Mouse (Mus musculus): ENCODE data around the gene Gm3373. TPM values are rescaled to one million over a fixed set of nuclear protein-coding genes. Genes with fewer than 3 reads are reported as not detected.
"Not testable (repeated sequence)": the region's sequence is repeated elsewhere in the genome, so short reads cannot be mapped to it uniquely, and the experiment has no call there.

Gene Gm3373
- under 1 TPM; 0.23 to 0.84 TPM for total RNA-seq (2021)
- long read RNA-seq, experiment 1, partial matches to known transcripts: 0 of 1 reads
- long read RNA-seq, experiment 1, other reads (novel, unspliced or antisense): 1 of 1 reads
- long read RNA-seq, experiment 2: 0 reads

GRCm38 (mm10) chr14:5741477-5741876 is at the start of gene Gm3373:
TSS of gene Gm3373 (minus strand) at chr14:5741577.
- DNase-seq (ENCODE audit: extremely low spot score in 1 of 2, low spot score in 2 of 2); intact Hi-C loops (cut with DNase I); H3K4me3 ChIP-seq; H3K27ac ChIP-seq: not testable (repeated sequence)

GRCm38 (mm10) chr14:5687357-5687756 is 54.0 kb downstream of the Gm3373 start, which contains the start of gene Gm9603:
TSS of gene Gm9603 (minus strand) at chr14:5687457.
- H3K4me3 ChIP-seq; intact Hi-C loops (cut with DNase I); H3K27ac ChIP-seq; DNase-seq (ENCODE audit: extremely low spot score in 1 of 2, low spot score in 2 of 2): not testable (repeated sequence)

Other genes starting within 250 kb of the Gm3373 start
- gene Gm3488, start 239.9 kb downstream of the Gm3373 start, total RNA-seq (2021): 1 to 10 TPM in 1 of 2 experiments, under 1 TPM in 1; 0.79 to 1.3 TPM
- not detected for gene Gm3532, start 203.1 kb downstream of the Gm3373 start, total RNA-seq (2021)
- not detected for gene Gm8265, start 108.5 kb downstream of the Gm3373 start, total RNA-seq (2021)
- gene Gm9603, start 54.1 kb downstream of the Gm3373 start, total RNA-seq (2021): not detected
- 1 to 10 TPM; 2.2 to 3.5 TPM for gene Gm3383, start 66.4 kb upstream of the Gm3373 start, total RNA-seq (2021)
- gene Gm3424, start 88.8 kb upstream of the Gm3373 start, total RNA-seq (2021): not detected
- gene Gm8237, start 138.8 kb upstream of the Gm3373 start, total RNA-seq (2021): under 1 TPM; 0.47 to 1.00 TPM
- gene Gm3248, start 220.2 kb upstream of the Gm3373 start, total RNA-seq (2021): 1 to 10 TPM in 1 of 2 experiments, under 1 TPM in 1; 0.50 to 1.4 TPM
- not detected for gene Gm3453, start 237.6 kb upstream of the Gm3373 start, total RNA-seq (2021)